Comparison of ENCODE assay signal across 9 mouse cellular contexts in the genomic region with DNA sequence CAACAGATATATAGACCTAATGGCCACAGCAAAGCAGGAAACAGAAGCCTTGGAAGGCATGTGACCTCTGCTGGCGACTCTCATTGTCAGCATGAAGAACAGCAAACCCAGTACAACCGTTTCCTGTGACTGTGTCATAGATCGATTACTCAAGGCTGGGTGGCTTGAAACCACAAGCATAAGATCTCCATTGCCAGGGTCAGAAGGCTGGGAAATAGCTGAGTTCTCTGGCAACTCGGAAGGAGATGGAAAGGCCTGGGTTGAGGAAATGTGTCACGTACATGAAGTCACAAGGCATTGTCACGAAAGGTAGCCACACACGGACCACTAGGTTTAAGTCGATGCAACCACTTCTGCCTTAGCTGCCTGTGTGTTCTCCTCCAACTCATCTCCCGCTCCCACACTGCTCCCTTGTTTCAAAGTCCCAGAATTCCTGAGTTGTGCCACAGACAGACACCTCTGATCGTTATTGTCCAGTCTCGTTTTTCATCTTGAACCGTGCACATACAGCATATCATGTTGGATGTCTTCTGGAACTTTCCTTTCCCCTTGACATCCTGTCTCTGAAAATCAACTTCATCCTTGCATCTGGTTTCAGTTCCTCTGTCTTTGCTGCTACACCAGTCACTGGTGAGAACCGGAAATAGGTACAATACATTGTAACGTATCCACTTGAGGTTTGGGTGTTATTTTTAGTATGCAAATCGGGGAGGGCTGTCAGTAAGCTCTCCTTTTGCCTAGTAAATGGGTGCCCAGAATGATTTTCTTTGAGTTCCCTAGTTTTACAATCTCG. TPM values are rescaled to one million over a fixed set of nuclear protein-coding genes. Genes with fewer than 3 reads are reported as not detected.
A peak's percentile ranks its signal among the peaks of the same experiment; 100 is the strongest.
DNase-seq lines count a peak whose midpoint lies in the region; ATAC-seq and TF ChIP-seq lines count a peak whose summit lies in the region.
"Had no signal": no experiment of that assay in that cellular context is flagged by ENCODE, and none has a peak within 500 bp of the region (broad histone marks: within the 10 kb centered on the region; RNA-seq: fewer than 3 reads in every experiment).

No protein-coding gene starts in this region.

- no peak overlapping the region for H3K9ac ChIP-seq in forebrain, embryonic 16.5 days (replicated peaks; ENCODE audit: low read depth, low read length)

- peak; percentile 75 to 80 for DNase-seq in natural killer cell, adult 2 months (ENCODE audit: low spot score in 2 of 2)
- no peak for DNase-seq in retina, postnatal 1 day
- no peak for DNase-seq in forebrain, embryonic 10.5 days (ENCODE audit: extremely low spot score, low spot score)

- H3ac ChIP-seq in C2C12 (ENCODE audit: control insufficient read depth, insufficient read length, low read depth): no peak overlapping the region

- no peak for TF ChIP-seq CTCF in C2C12 (IDR thresholded peaks at IDR 0.05; ENCODE audit: control insufficient read depth, insufficient read depth, insufficient read length)

- 86% methylated on average over 16 of the region's 16 CpGs for WGBS in forebrain, embryonic 16.5 days
- WGBS in forebrain, embryonic 10.5 days: 90% methylated on average over 16 of the region's 16 CpGs

- peaks cover 12% of the 10 kb centered on the region for H3K36me3 ChIP-seq in erythroblast, embryonic 14.5 days (ENCODE audit: control insufficient read depth)
- no peaks in the 10 kb centered on the region for H3K36me3 ChIP-seq in C2C12 (ENCODE audit: control insufficient read depth, insufficient read depth)
- H3K36me3 ChIP-seq in forebrain, embryonic 16.5 days (ENCODE audit: control insufficient read depth, insufficient read depth): no peaks in the 10 kb centered on the region
- H3K36me3 ChIP-seq in forebrain, embryonic 10.5 days (replicated peaks): no peaks in the 10 kb centered on the region

- ATAC-seq in erythroblast, adult 5-6 weeks (replicated peaks; ENCODE audit: low FRiP score, poor library complexity, severe bottlenecking): no peak
- ATAC-seq in inflammation-experienced regulatory T-cells, adult 6 months: peak; percentile 92
- ATAC-seq in forebrain, embryonic 16.5 days: no peak

- H3K9me3 ChIP-seq in erythroblast, embryonic 14.5 days (ENCODE audit: control insufficient read depth, low read length): peaks cover 2% of the 10 kb centered on the region
- no peaks in the 10 kb centered on the region for H3K9me3 ChIP-seq in forebrain, embryonic 16.5 days (ENCODE audit: control insufficient read depth, low read length)
- no peaks in the 10 kb centered on the region for H3K9me3 ChIP-seq in forebrain, embryonic 10.5 days
- H3K9me3 ChIP-seq: G1E had no signal

- peak overlapping the region; percentile 48 for H3K4me3 ChIP-seq in erythroblast, embryonic 14.5 days (replicated peaks)
- H3K4me3 ChIP-seq in C2C12 (ENCODE audit: insufficient read depth, poor library complexity, severe bottlenecking): no peak overlapping the region
- H3K4me3 ChIP-seq in forebrain, embryonic 16.5 days (replicated peaks; ENCODE audit: low read length): no peak overlapping the region
- no peak overlapping the region for H3K4me3 ChIP-seq in forebrain, embryonic 10.5 days

- no peaks in the 10 kb centered on the region for H3K79me3 ChIP-seq in C2C12 (ENCODE audit: low read depth)

- H3K27me3 ChIP-seq in erythroblast, embryonic 14.5 days (ENCODE audit: control insufficient read depth): peaks cover 2% of the 10 kb centered on the region
- no peaks in the 10 kb centered on the region for H3K27me3 ChIP-seq in C2C12 (ENCODE audit: control insufficient read depth, insufficient read depth, insufficient read length)
- H3K27me3 ChIP-seq in forebrain, embryonic 16.5 days (replicated peaks; ENCODE audit: control insufficient read depth, insufficient read depth, low read length): no peaks in the 10 kb centered on the region
- no peaks in the 10 kb centered on the region for H3K27me3 ChIP-seq in forebrain, embryonic 10.5 days (ENCODE audit: poor library complexity, severe bottlenecking)

- H3K4me2 ChIP-seq in forebrain, embryonic 16.5 days (ENCODE audit: low read length): no peak overlapping the region

- H3K27ac ChIP-seq in forebrain, embryonic 16.5 days (ENCODE audit: low read length): no peak overlapping the region
- H3K27ac ChIP-seq in forebrain, embryonic 10.5 days: no peak overlapping the region

- no peaks in the 10 kb centered on the region for H3K79me2 ChIP-seq in C2C12 (ENCODE audit: control insufficient read depth, insufficient read depth)

- peaks cover 64% of the 10 kb centered on the region for H3K4me1 ChIP-seq in erythroblast, embryonic 14.5 days (ENCODE audit: control insufficient read depth)
- H3K4me1 ChIP-seq in forebrain, embryonic 16.5 days (replicated peaks; ENCODE audit: control insufficient read depth, insufficient read depth, low read length): peaks cover 2% of the 10 kb centered on the region; the same call in 1 of the 2 replicates
- H3K4me1 ChIP-seq in forebrain, embryonic 10.5 days: peaks cover 3% of the 10 kb centered on the region

TF ChIP-seq in C2C12, 6 proteins besides CTCF, POLR2A, EP300 and RAD21:
- no peak for TF ChIP-seq FOSL1 (IDR thresholded peaks at IDR 0.05; ENCODE audit: insufficient read depth, low read length, poor library complexity, severe bottlenecking)
- TF ChIP-seq MAX (IDR thresholded peaks at IDR 0.05): no peak
- peak; percentile 47 for TF ChIP-seq USF1 (IDR thresholded peaks at IDR 0.05; ENCODE audit: low read depth)
- peak; percentile 14 for TF ChIP-seq CEBPB (IDR thresholded peaks at IDR 0.05; ENCODE audit: low read depth)

RNA-seq across cellular contexts. Expression of a gene that starts 32.7 kb away (rescaled TPM):
- 0.08 and 0.18 TPM in 2 replicates for polyA plus RNA-seq in erythroblast, embryonic 14.5 days (2012)
- 7.9 and 9.8 TPM in 2 replicates for total RNA-seq in erythroblast, adult 5-6 weeks (2015; ENCODE audit: low replicate concordance)
- 18.4 and 20.8 TPM in 2 replicates for total RNA-seq in erythroblast, adult 5-6 weeks (2017; ENCODE audit: low replicate concordance)
- polyA plus RNA-seq in C2C12 (2012; fragmentation: generic; extraction: Trizol): 7.1 TPM
- 10 to 100 TPM; 17.5 to 19.2 (median 18.0) TPM for polyA plus RNA-seq in inflammation-experienced regulatory T-cells, adult 6 months (2017; shearing (Covaris generic))
- 4.1 and 6.5 TPM in 2 replicates for polyA plus RNA-seq in forebrain, embryonic 16.5 days (2015; fragmentation: Nextera tagmentation; extraction: Ambion mirVana)
- 6.4 TPM in 2 replicates for polyA plus RNA-seq in forebrain, embryonic 10.5 days (2016; fragmentation: Nextera tagmentation; extraction: Ambion mirVana)

Comparison
In these comparisons a context has a peak if more than half of its experiments do, and no peak if none do; other contexts are left out.
1. DNase-seq: peak in natural killer cell, adult 2 months (2 of 2); none in retina, postnatal 1 day (single experiment) and forebrain, embryonic 10.5 days (single experiment).